Mouse (Mus musculus) thymus, adult 2 months (tissue): ENCODE measurements around the gene Clk1. TPM values are rescaled to one million over a fixed set of nuclear protein-coding genes. Genes with fewer than 3 reads are reported as not detected.

Source experiments
- DNase-seq: peaks from one replicate; pipeline ENCODE4 v3.0.0; 2021
- H3K27ac ChIP-seq: fragments of 200-500 bp; 2 replicates; pipeline ENCODE4 v1.5.1; 2012; ENCODE audit warnings: low read length, control low read depth; ENCODE audit not compliant: control insufficient read depth, insufficient read depth
- H3K27me3 ChIP-seq: fragments of 200-500 bp; 2 replicates; pipeline ENCODE4 v1.6.1; 2012; ENCODE audit warnings: mild to moderate bottlenecking, low read length, moderate library complexity, mixed read lengths; ENCODE audit not compliant: control insufficient read depth, insufficient read depth
- H3K36me3 ChIP-seq: fragments of 200-500 bp; 2 replicates; pipeline ENCODE4 v1.6.1; 2012; ENCODE audit warnings: mild to moderate bottlenecking, low read length, moderate library complexity; ENCODE audit not compliant: control insufficient read depth, insufficient read depth
- H3K4me1 ChIP-seq: fragments of 200-500 bp; replicated peaks from 2 replicates; pipeline ENCODE4 v1.6.1; 2012; ENCODE audit warnings: low read length; ENCODE audit not compliant: control insufficient read depth, insufficient read depth
- H3K4me3 ChIP-seq: fragments of 200-500 bp; 2 replicates; pipeline ENCODE4 v1.5.1; 2012; ENCODE audit warnings: mild to moderate bottlenecking, low read length, control low read depth, moderate library complexity; ENCODE audit not compliant: control insufficient read depth, insufficient read depth
- CTCF ChIP-seq: fragments of 200-500 bp; IDR thresholded peaks from 2 replicates; pipeline ENCODE4 v1.5.1; 2012; ENCODE audit warnings: mild to moderate bottlenecking, control low read depth, low read length, moderate library complexity, borderline replicate concordance; ENCODE audit not compliant: control insufficient read depth, poor library complexity, insufficient read depth; ENCODE audit errors: extremely low read depth
- POLR2A ChIP-seq: fragments of 200-500 bp; IDR thresholded peaks from 2 replicates; pipeline ENCODE4 v1.6.1; 2012; ENCODE audit warnings: mild to moderate bottlenecking, low read length, control low read depth, moderate library complexity; ENCODE audit not compliant: control insufficient read depth, poor library complexity, insufficient read depth; ENCODE audit errors: extremely low read depth
- WGBS: fragments of 180-500 bp; shearing (Covaris S2); methylation state at CpG from one replicate; pipeline ENCODE4 v1.1.7; 2018; 5-methylcytosine and 5-hydroxymethylcytosine counted together
- polyA plus RNA-seq: library from polyadenylated mRNA; depleted of rRNA; stranded (reverse); fragments of >200 nt; gene quantifications from 2 replicates; pipeline ENCODE4 v1.2.3, GENCODE M21; 2012

Clk1 gene
- polyA plus RNA-seq, 1 experiment, result 112 TPM

GRCm38 (mm10) chr1:58396179-58396578, 27.7 kb downstream of the Clk1 start:
- no peak overlapping the region for H3K4me3 ChIP-seq
- H3K27ac ChIP-seq, result no peak overlapping the region
- H3K27me3 ChIP-seq, result no peaks in the 10 kb centered on the region
- 100% methylated on average over 1 of the region's 1 CpGs for WGBS
- H3K4me1 ChIP-seq, result peaks cover 3% of the 10 kb centered on the region
- TF ChIP-seq POLR2A, result no peak
- no peak for TF ChIP-seq CTCF
- peaks cover 62% of the 10 kb centered on the region for H3K36me3 ChIP-seq
- no peak for DNase-seq

- no peak overlapping the region for H3K27ac ChIP-seq
- TF ChIP-seq CTCF (no peak), POLR2A (no peak)
- peaks cover 54% of the 10 kb centered on the region for H3K36me3 ChIP-seq
- WGBS, result 96% methylated on average over 3 of the region's 3 CpGs
- no peak for DNase-seq
- H3K27me3 ChIP-seq, result no peaks in the 10 kb centered on the region
- H3K4me3 ChIP-seq, result no peak overlapping the region
- H3K4me1 ChIP-seq, result peaks cover 3% of the 10 kb centered on the region
These were observed 28.5 kb downstream of the Clk1 start for GRCm38 (mm10) chr1:58395341-58395740.

GRCm38 (mm10) chr1:58393284-58394195, 30.3 kb downstream of the Clk1 start:
- peak; percentile 46 for DNase-seq

GRCm38 (mm10) chr1:58392652-58393283, 31.1 kb downstream of the Clk1 start, which contains the start of gene Bzw1:
Gene Bzw1, plus strand, starts transcription at chr1:58392898.
- peak within 1 kb of the TSS; percentile 86 for H3K27ac ChIP-seq
- peak within 1 kb of the TSS; percentile 87 for H3K4me3 ChIP-seq
- peak; percentile 94 for DNase-seq
- H3K27me3 ChIP-seq, result no peaks in the 10 kb centered on the region
- peaks cover 3% of the 10 kb centered on the region for H3K4me1 ChIP-seq
- TF ChIP-seq POLR2A (peak; percentile 90), CTCF (0 out of 2 replicates have a peak, but pooled peaks have one; percentile 26)
- peaks cover 30% of the 10 kb centered on the region for H3K36me3 ChIP-seq
- under 1% methylated on average over 54 of the region's 61 CpGs for WGBS

More at GRCm38 (mm10) chr1:58393284-58394195, 30.3 kb downstream of the Clk1 start:
- WGBS, result 1% methylated on average over 85 of the region's 90 CpGs
- Histone ChIP-seq H3K36me3 (peaks cover 37% of the 10 kb centered on the region), H3K27me3 (no peaks in the 10 kb centered on the region), H3K4me3 (peak overlapping the region; percentile 87), H3K27ac (peak overlapping the region; percentile 57), H3K4me1 (peaks cover 3% of the 10 kb centered on the region)
- no peak for TF ChIP-seq CTCF
- TF ChIP-seq POLR2A, result no peak

- peak overlapping the region; percentile 87 for H3K4me3 ChIP-seq
- no peaks in the 10 kb centered on the region for H3K27me3 ChIP-seq
- peaks cover 25% of the 10 kb centered on the region for H3K36me3 ChIP-seq
- peak overlapping the region; percentile 86 for H3K27ac ChIP-seq
- TF ChIP-seq POLR2A (no peak), CTCF (no peak)
- DNase-seq, result no peak
- WGBS, result under 1% methylated on average over 16 of the region's 16 CpGs
- peaks cover 3% of the 10 kb centered on the region for H3K4me1 ChIP-seq
These were observed 31.6 kb downstream of the Clk1 start for GRCm38 (mm10) chr1:58392268-58392651.
